Mouse (Mus musculus): ENCODE data around the gene Erc2.

GRCm38 (mm10) chr14:28150942-28151341 lies 528.7 kb downstream of the Erc2 start:
- TF ChIP-seq CTCF (IDR thresholded peaks at IDR 0.05; ENCODE audit: control insufficient read depth, insufficient read depth, insufficient read length) (no peak), MYOG (IDR thresholded peaks at IDR 0.05; ENCODE audit: control insufficient read depth, extremely low read depth, insufficient read length) (no peak), CEBPB (IDR thresholded peaks at IDR 0.05; ENCODE audit: low read depth) (no peak), MAX (IDR thresholded peaks at IDR 0.05) (no peak), FOSL1 (IDR thresholded peaks at IDR 0.05; ENCODE audit: insufficient read depth, low read length, poor library complexity, severe bottlenecking) (no peak), MYOD1 (IDR thresholded peaks at IDR 0.05; ENCODE audit: control insufficient read depth, insufficient read length, low read depth) (no peak), USF1 (IDR thresholded peaks at IDR 0.05; ENCODE audit: low read depth) (no peak)
